ENCODE assay signal across 10 mouse cellular contexts in genomic region chr13:52880386-52880785, GRCm38 (mm10). TPM values are rescaled to one million over a fixed set of nuclear protein-coding genes. Genes with fewer than 3 reads are reported as not detected.
DNase-seq lines count a peak whose midpoint lies in the region; ATAC-seq and TF ChIP-seq lines count a peak whose summit lies in the region.
"Had no signal": no experiment of that assay in that cellular context is flagged by ENCODE, and none has a peak within 500 bp of the region (broad histone marks: within the 10 kb centered on the region; RNA-seq: fewer than 3 reads in every experiment).

No protein-coding gene starts in this region.

- no peak for TF ChIP-seq CTCF in hindbrain, postnatal 0 days (IDR thresholded peaks at IDR 0.05; ENCODE audit: low read depth)

- DNase-seq in neural tube, embryonic 10.5 days (ENCODE audit: extremely low spot score, low spot score): no peak
- peak; percentile 32 to 36 for DNase-seq in heart, adult 18-20 months
- no peak for DNase-seq in hindbrain, postnatal 0 days (ENCODE audit: low spot score)
- no peak for DNase-seq in spleen, postnatal 14 days (ENCODE audit: low spot score in 2 of 2)
- DNase-seq in spleen, postnatal 36 days (ENCODE audit: low spot score in 2 of 2): no peak
- DNase-seq: kidney, postnatal 4 days; thymus, postnatal 36 days had no signal

- H3K4me2 ChIP-seq in neural tube, embryonic 13.5 days: no peak overlapping the region
- no peak overlapping the region for H3K4me2 ChIP-seq in hindbrain, postnatal 0 days (ENCODE audit: low read depth, low read length)
- H3K4me2 ChIP-seq: liver, embryonic 15.5 days had no signal

- peak overlapping the region; percentile 54; the same call in 1 of the 2 replicates for H3K9ac ChIP-seq in neural tube, embryonic 13.5 days
- H3K9ac ChIP-seq in hindbrain, postnatal 0 days (replicated peaks; ENCODE audit: low read length): no peak overlapping the region
- H3K9ac ChIP-seq: liver, embryonic 15.5 days had no signal

- H3K27me3 ChIP-seq in neural tube, embryonic 13.5 days: no peaks in the 10 kb centered on the region
- H3K27me3 ChIP-seq in hindbrain, postnatal 0 days (ENCODE audit: insufficient read depth, low read length): no peaks in the 10 kb centered on the region
- H3K27me3 ChIP-seq: liver, embryonic 15.5 days had no signal

- peaks cover 52% of the 10 kb centered on the region for H3K4me1 ChIP-seq in neural tube, embryonic 13.5 days (replicated peaks)
- H3K4me1 ChIP-seq in hindbrain, postnatal 0 days (ENCODE audit: insufficient read depth, low read length): peaks cover 5% of the 10 kb centered on the region
- H3K4me1 ChIP-seq: liver, embryonic 15.5 days had no signal

- WGBS in neural tube, embryonic 13.5 days: 39% methylated on average over 5 of the region's 5 CpGs
- 22% methylated on average over 5 of the region's 5 CpGs for WGBS in hindbrain, postnatal 0 days

- H3K9me3 ChIP-seq in neural tube, embryonic 13.5 days: no peaks in the 10 kb centered on the region
- H3K9me3 ChIP-seq in hindbrain, postnatal 0 days (ENCODE audit: low read length): no peaks in the 10 kb centered on the region
- H3K9me3 ChIP-seq: liver, embryonic 15.5 days had no signal

- peak overlapping the region; percentile 71 for H3K27ac ChIP-seq in neural tube, embryonic 13.5 days (replicated peaks)
- no peak overlapping the region for H3K27ac ChIP-seq in hindbrain, postnatal 0 days
- H3K27ac ChIP-seq: liver, embryonic 15.5 days had no signal

- ATAC-seq in neural tube, embryonic 13.5 days (ENCODE audit: low read depth): peak; percentile 23; the same call in 1 of the 2 replicates
- ATAC-seq in hindbrain, postnatal 0 days: 0 out of 2 replicates have a peak, but pooled peaks have one; percentile 14
- no peak for ATAC-seq in megakaryocyte, adult 5-6 weeks (ENCODE audit: poor library complexity, severe bottlenecking)

- no peaks in the 10 kb centered on the region for H3K36me3 ChIP-seq in neural tube, embryonic 13.5 days
- H3K36me3 ChIP-seq in hindbrain, postnatal 0 days (ENCODE audit: insufficient read depth, low read length): no peaks in the 10 kb centered on the region
- H3K36me3 ChIP-seq: liver, embryonic 15.5 days had no signal

- H3K4me3 ChIP-seq in neural tube, embryonic 13.5 days: no peak overlapping the region
- no peak overlapping the region for H3K4me3 ChIP-seq in hindbrain, postnatal 0 days (ENCODE audit: low read length)
- H3K4me3 ChIP-seq: liver, embryonic 15.5 days had no signal

RNA-seq across cellular contexts. Expression of gene Auh, which starts 49.1 kb away (rescaled TPM):
- 67.3 and 68.3 TPM in 2 replicates for polyA plus RNA-seq in neural tube, embryonic 13.5 days (2015; fragmentation: Nextera tagmentation; extraction: Ambion mirVana)
- 100 to 1,000 TPM; 163 to 164 TPM for total RNA-seq in heart, adult 18-20 months (2021)
- total RNA-seq in hindbrain, postnatal 0 days (2014; rRNA removed): 39.3 and 41.5 TPM in 2 replicates
- 65.9 and 72.8 TPM in 2 replicates for polyA plus RNA-seq in hindbrain, postnatal 0 days (2015; fragmentation: Nextera tagmentation; extraction: Ambion mirVana)
- 31.5 and 41.4 TPM in 2 replicates for total RNA-seq in megakaryocyte, adult 5-6 weeks (2015)
- total RNA-seq in megakaryocyte, adult 5-6 weeks (2017): 35.1 and 35.9 TPM in 2 replicates

Comparison
In these comparisons a context has a peak if more than half of its experiments do, and no peak if none do; other contexts are left out.
1. DNase-seq: peak in heart, adult 18-20 months (2 of 2); none in neural tube, embryonic 10.5 days (single experiment), hindbrain, postnatal 0 days (single experiment), spleen, postnatal 14 days (0 of 2) and spleen, postnatal 36 days (0 of 2).